Mouse (Mus musculus) gastrocnemius, postnatal 25 days (tissue): ENCODE measurements around the gene Hrasls5. TPM values are rescaled to one million over a fixed set of nuclear protein-coding genes. Genes with fewer than 3 reads are reported as not detected.

Source experiments
- DNase-seq: peaks from one replicate; pipeline ENCODE4 v3.0.0; 2022
- total RNA-seq, 2 experiments: library from RNA; stranded (reverse); gene quantifications; 1 replicate in 1 of 2; 2 replicates in 1 of 2; pipeline ENCODE4 v1.2.3; 2021

Hrasls5 gene
- total RNA-seq, 2 experiments from 2014 or later, result not detected

- no peak for DNase-seq
Measured at GRCm38 (mm10) chr19:7606801-7607689, 5.3 kb upstream of the Hrasls5 start, which contains the start of gene Lgals12. TSS of gene Lgals12 (minus strand) at chr19:7607193.

GRCm38 (mm10) chr19:7607690-7608201 lies 4.6 kb upstream of the Hrasls5 start:
- no peak for DNase-seq

GRCm38 (mm10) chr19:7613151-7613550 lies 810 bp downstream of the Hrasls5 start:
- DNase-seq, result no peak

- no peak for DNase-seq
Measured at GRCm38 (mm10) chr19:7616231-7616930, 4.0 kb downstream of the Hrasls5 start.

GRCm38 (mm10) chr19:7617085-7617484 lies 4.7 kb downstream of the Hrasls5 start:
- DNase-seq, result no peak

- DNase-seq, result peak; percentile 34
Measured at GRCm38 (mm10) chr19:7617696-7618095, 5.4 kb downstream of the Hrasls5 start.

GRCm38 (mm10) chr19:7633021-7633420 lies 20.7 kb downstream of the Hrasls5 start:
- no peak for DNase-seq

- no peak for DNase-seq
Measured at GRCm38 (mm10) chr19:7633786-7634185, 21.4 kb downstream of the Hrasls5 start.

- DNase-seq, result no peak
Measured at GRCm38 (mm10) chr19:7648913-7649666, 36.7 kb downstream of the Hrasls5 start.

GRCm38 (mm10) chr19:7672033-7672432 lies 59.7 kb downstream of the Hrasls5 start:
- DNase-seq, result no peak

- DNase-seq, result no peak
Measured at GRCm38 (mm10) chr19:7687988-7688387, 75.6 kb downstream of the Hrasls5 start.

Other genes with a start within 250 kb of the Hrasls5 start
- 1 to 10 TPM; 6.6 to 9.1 TPM for gene Spindoc, start 229.5 kb upstream of the Hrasls5 start, total RNA-seq
- gene 2700081O15Rik, start 194.9 kb upstream of the Hrasls5 start, total RNA-seq, result 1 to 10 TPM; 6.8 to 7.9 TPM
- gene Rtn3, start 129.3 kb upstream of the Hrasls5 start, total RNA-seq, result 10 to 100 TPM; 28.8 to 32.7 TPM
- 10 to 100 TPM in 1 of 2 experiments, 1 to 10 TPM in 1; 8.7 to 14.3 TPM for gene Atl3, start 118.5 kb upstream of the Hrasls5 start, total RNA-seq
- 100 to 1,000 TPM in 1 of 2 experiments, 10 to 100 TPM in 1; 97.5 to 101 TPM for gene Pla2g16, start 55.1 kb upstream of the Hrasls5 start, total RNA-seq
- gene Lgals12, start 5.3 kb upstream of the Hrasls5 start, total RNA-seq, result 1 to 10 TPM in 1 of 2 experiments, under 1 TPM in 1; 0.20 to 6.1 TPM
- not detected for gene Slc22a19, start 98.8 kb downstream of the Hrasls5 start, total RNA-seq
- not detected for gene Slc22a26, start 190.1 kb downstream of the Hrasls5 start, total RNA-seq